Mouse (Mus musculus): ENCODE results near the gene Pygm. TPM values are rescaled to one million over a fixed set of nuclear protein-coding genes. Genes with fewer than 3 reads are reported as not detected.

Pygm gene
- polyA plus RNA-seq, 1 experiment, result 2.9 TPM

GRCm38 (mm10) chr19:6354030-6354429, 30.2 kb upstream of the Pygm start:
- no peak for DNase-seq (ENCODE audit: low read depth)
- no peak for TF ChIP-seq CTCF (IDR thresholded peaks at IDR 0.05; ENCODE audit: borderline replicate concordance, extremely low read depth, insufficient read depth, insufficient read length)
- TF ChIP-seq POLR2A (IDR thresholded peaks at IDR 0.05; ENCODE audit: borderline replicate concordance, extremely low read depth, insufficient read depth, insufficient read length, poor library complexity, severe bottlenecking), result no peak

GRCm38 (mm10) chr19:6361291-6361690, 22.9 kb upstream of the Pygm start:
- DNase-seq (ENCODE audit: low read depth), result no peak
- TF ChIP-seq CTCF (IDR thresholded peaks at IDR 0.05; ENCODE audit: borderline replicate concordance, extremely low read depth, insufficient read depth, insufficient read length), result no peak
- TF ChIP-seq POLR2A (IDR thresholded peaks at IDR 0.05; ENCODE audit: borderline replicate concordance, extremely low read depth, insufficient read depth, insufficient read length, poor library complexity, severe bottlenecking), result no peak

- no peak for TF ChIP-seq CTCF (IDR thresholded peaks at IDR 0.05; ENCODE audit: borderline replicate concordance, extremely low read depth, insufficient read depth, insufficient read length)
- TF ChIP-seq POLR2A (IDR thresholded peaks at IDR 0.05; ENCODE audit: borderline replicate concordance, extremely low read depth, insufficient read depth, insufficient read length, poor library complexity, severe bottlenecking), result no peak
- DNase-seq (ENCODE audit: low read depth), result no peak
Observed at GRCm38 (mm10) chr19:6363091-6363410, 21.1 kb upstream of the Pygm start.

- DNase-seq (ENCODE audit: low read depth), result peak; percentile 100
- TF ChIP-seq CTCF (IDR thresholded peaks at IDR 0.05; ENCODE audit: borderline replicate concordance, extremely low read depth, insufficient read depth, insufficient read length) (no peak), POLR2A (IDR thresholded peaks at IDR 0.05; ENCODE audit: borderline replicate concordance, extremely low read depth, insufficient read depth, insufficient read length, poor library complexity, severe bottlenecking) (peak; percentile 76)
Observed at GRCm38 (mm10) chr19:6363411-6364240, 20.6 kb upstream of the Pygm start, which contains the start of gene Sf1. Gene Sf1 (plus strand): TSS chr19:6363690.

GRCm38 (mm10) chr19:6364317-6364725, 19.9 kb upstream of the Pygm start:
- peak; percentile 94 for DNase-seq (ENCODE audit: low read depth)
- TF ChIP-seq CTCF (IDR thresholded peaks at IDR 0.05; ENCODE audit: borderline replicate concordance, extremely low read depth, insufficient read depth, insufficient read length) (no peak), POLR2A (IDR thresholded peaks at IDR 0.05; ENCODE audit: borderline replicate concordance, extremely low read depth, insufficient read depth, insufficient read length, poor library complexity, severe bottlenecking) (peak; percentile 84)

- no peak for DNase-seq (ENCODE audit: low read depth)
- no peak for TF ChIP-seq POLR2A (IDR thresholded peaks at IDR 0.05; ENCODE audit: borderline replicate concordance, extremely low read depth, insufficient read depth, insufficient read length, poor library complexity, severe bottlenecking)
- no peak for TF ChIP-seq CTCF (IDR thresholded peaks at IDR 0.05; ENCODE audit: borderline replicate concordance, extremely low read depth, insufficient read depth, insufficient read length)
Observed at GRCm38 (mm10) chr19:6364842-6365241, 19.4 kb upstream of the Pygm start.

- TF ChIP-seq CTCF (IDR thresholded peaks at IDR 0.05; ENCODE audit: borderline replicate concordance, extremely low read depth, insufficient read depth, insufficient read length), result no peak
- TF ChIP-seq POLR2A (IDR thresholded peaks at IDR 0.05; ENCODE audit: borderline replicate concordance, extremely low read depth, insufficient read depth, insufficient read length, poor library complexity, severe bottlenecking), result no peak
- DNase-seq (ENCODE audit: low read depth), result no peak
Observed at GRCm38 (mm10) chr19:6370175-6370574, 14.0 kb upstream of the Pygm start.

GRCm38 (mm10) chr19:6372433-6372832, 11.8 kb upstream of the Pygm start:
- TF ChIP-seq CTCF (IDR thresholded peaks at IDR 0.05; ENCODE audit: borderline replicate concordance, extremely low read depth, insufficient read depth, insufficient read length), result no peak
- TF ChIP-seq POLR2A (IDR thresholded peaks at IDR 0.05; ENCODE audit: borderline replicate concordance, extremely low read depth, insufficient read depth, insufficient read length, poor library complexity, severe bottlenecking), result no peak
- no peak for DNase-seq (ENCODE audit: low read depth)

GRCm38 (mm10) chr19:6373539-6374400, 10.4 kb upstream of the Pygm start:
- peak; percentile 71 for DNase-seq (ENCODE audit: low read depth)

GRCm38 (mm10) chr19:6374571-6374970, 9.6 kb upstream of the Pygm start:
- no peak for DNase-seq (ENCODE audit: low read depth)
- TF ChIP-seq POLR2A (IDR thresholded peaks at IDR 0.05; ENCODE audit: borderline replicate concordance, extremely low read depth, insufficient read depth, insufficient read length, poor library complexity, severe bottlenecking), result no peak
- no peak for TF ChIP-seq CTCF (IDR thresholded peaks at IDR 0.05; ENCODE audit: borderline replicate concordance, extremely low read depth, insufficient read depth, insufficient read length)

More at GRCm38 (mm10) chr19:6373539-6374400, 10.4 kb upstream of the Pygm start:
- TF ChIP-seq POLR2A (IDR thresholded peaks at IDR 0.05; ENCODE audit: borderline replicate concordance, extremely low read depth, insufficient read depth, insufficient read length, poor library complexity, severe bottlenecking) (no peak), CTCF (IDR thresholded peaks at IDR 0.05; ENCODE audit: borderline replicate concordance, extremely low read depth, insufficient read depth, insufficient read length) (peak; percentile 78)

All from brain, embryonic 14.5 days (tissue).